Mouse (Mus musculus): ENCODE measurements around the gene Ing3.

DNA sequence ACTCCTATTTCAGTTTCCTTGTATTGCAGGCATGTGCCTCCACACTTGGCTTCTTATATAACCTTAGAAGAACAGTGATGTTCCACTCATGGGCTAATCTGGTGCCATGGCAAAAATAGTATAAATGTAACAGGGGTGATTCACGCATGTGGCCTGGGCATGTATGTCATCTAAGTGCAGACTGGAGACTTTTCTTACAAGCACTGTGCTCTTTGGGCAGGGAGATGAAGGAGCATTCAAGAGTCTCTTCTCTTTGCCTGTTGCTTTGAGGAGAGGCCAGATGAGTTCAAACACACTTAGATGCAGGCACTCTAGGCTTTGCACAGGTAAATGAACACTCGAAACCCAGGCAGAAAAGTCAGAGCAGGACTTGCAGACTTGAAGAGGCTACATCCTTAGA is 74.8 kb downstream of the Ing3 start:
- no peak for TF ChIP-seq POLR2A (IDR thresholded peaks at IDR 0.05; ENCODE audit: control insufficient read depth, extremely low read depth, insufficient read depth, low read length, poor library complexity)
- TF ChIP-seq CTCF (IDR thresholded peaks at IDR 0.05; ENCODE audit: borderline replicate concordance, control insufficient read depth, extremely low read depth, insufficient read depth, low read length, poor library complexity), result no peak

Measured in thymus, adult 2 months (tissue).